Mouse (Mus musculus) fibroblast of lung, adult 2 months (primary cell): ENCODE measurements at regions not wholly inside any gene's neighbourhood (a gene's known extent, or its start where the extent isn't known, plus 50 kb on each side); places are given as distances from the start of the nearest gene placed in this dataset.
"Not testable (repeated sequence)": the region's sequence is repeated elsewhere in the genome, so short reads cannot be mapped to it uniquely, and the experiment has no call there.

Source experiments
- DNase-seq: peaks from one replicate; pipeline ENCODE4 v3.0.0-alpha.2; 2011; ENCODE audit warnings: low read depth

GRCm38 (mm10) chr12:79989582-79990110, 123.2 kb downstream of the Zfp36l1 start:
- DNase-seq: no peak

GRCm38 (mm10) chr12:79988401-79989358, 124.1 kb downstream of the Zfp36l1 start:
- no peak for DNase-seq

- DNase-seq: peak; percentile 73
Observed at GRCm38 (mm10) chr12:79986241-79986976, 126.4 kb downstream of the Zfp36l1 start.

GRCm38 (mm10) chr12:79984985-79985747, 127.6 kb downstream of the Zfp36l1 start:
- no peak for DNase-seq

- no peak for DNase-seq
Observed at GRCm38 (mm10) chr12:79984025-79984790, 128.6 kb downstream of the Zfp36l1 start.

- no peak for DNase-seq
Observed at GRCm38 (mm10) chr12:79983232-79983631, 129.6 kb downstream of the Zfp36l1 start.

- DNase-seq: not testable (repeated sequence)
Observed at GRCm38 (mm10) chr12:79982497-79982896, 130.3 kb downstream of the Zfp36l1 start.

GRCm38 (mm10) chr12:79980711-79981110, 132.1 kb downstream of the Zfp36l1 start:
- no peak for DNase-seq

GRCm38 (mm10) chr12:79977136-79977535, 135.7 kb downstream of the Zfp36l1 start:
- DNase-seq: no peak

GRCm38 (mm10) chr12:79975466-79976239, 137.2 kb downstream of the Zfp36l1 start:
- DNase-seq: no peak

- DNase-seq: no peak
Observed at GRCm38 (mm10) chr12:79975050-79975449, 137.8 kb downstream of the Zfp36l1 start.

- no peak for DNase-seq
Observed at GRCm38 (mm10) chr12:79974530-79974929, 138.3 kb downstream of the Zfp36l1 start.

GRCm38 (mm10) chr12:79973566-79974230, 139.1 kb downstream of the Zfp36l1 start:
- no peak for DNase-seq

- DNase-seq: no peak
Observed at GRCm38 (mm10) chr12:79970981-79971390, 141.8 kb downstream of the Zfp36l1 start.

GRCm38 (mm10) chr12:79970227-79970901, 142.4 kb downstream of the Zfp36l1 start:
- DNase-seq: no peak

- DNase-seq: peak; percentile 76
Observed at GRCm38 (mm10) chr12:79969346-79970226, 143.2 kb downstream of the Zfp36l1 start.

- DNase-seq: no peak
Observed at GRCm38 (mm10) chr12:79968676-79969075, 144.1 kb downstream of the Zfp36l1 start.
